Mouse (Mus musculus) intestine, embryonic 16.5 days (tissue): Measurements from ENCODE around the gene Kbtbd13. TPM values are rescaled to one million over a fixed set of nuclear protein-coding genes. Genes with fewer than 3 reads are reported as not detected.
A peak's percentile ranks its signal among the peaks of the same experiment; 100 is the strongest.

Source experiments
- ATAC-seq: fragments of 200-750 bp; cut with Nextera tagmentation; 2 replicates; pipeline ENCODE4 v1.8.0; 2017; ENCODE audit warnings: moderate TSS enrichment, moderate library complexity
- H3K27ac ChIP-seq: fragments of 300-500 bp; sonication (generic); 2 replicates; pipeline ENCODE4 v1.5.1; 2014; ENCODE audit warnings: mild to moderate bottlenecking, low read length
- H3K27me3 ChIP-seq: fragments of 300-500 bp; sonication (generic); replicated peaks from 2 replicates; pipeline ENCODE4 v1.6.1; 2014; ENCODE audit warnings: low read length, control low read depth, mixed read lengths; ENCODE audit not compliant: control insufficient read depth, insufficient read depth
- H3K36me3 ChIP-seq: fragments of 300-500 bp; sonication (generic); 2 replicates; pipeline ENCODE4 v1.6.1; 2014; ENCODE audit warnings: low read length, control low read depth; ENCODE audit not compliant: control insufficient read depth, insufficient read depth
- H3K4me1 ChIP-seq: fragments of 300-500 bp; sonication (generic); 2 replicates; pipeline ENCODE4 v1.6.1; 2014; ENCODE audit warnings: low read length, control low read depth, mixed read lengths; ENCODE audit not compliant: control insufficient read depth, insufficient read depth
- H3K4me2 ChIP-seq: fragments of 300-500 bp; sonication (generic); 2 replicates; pipeline ENCODE4 v1.6.1; 2014; ENCODE audit warnings: low read depth, low read length, control low read depth
- H3K4me3 ChIP-seq: fragments of 300-500 bp; sonication (generic); 2 replicates; pipeline ENCODE4 v1.5.1; 2014; ENCODE audit warnings: mild to moderate bottlenecking, low read length
- H3K9ac ChIP-seq: fragments of 300-500 bp; sonication (generic); 2 replicates; pipeline ENCODE4 v1.6.1; 2014; ENCODE audit warnings: low read depth, low read length
- H3K9me3 ChIP-seq: fragments of 300-500 bp; sonication (generic); 2 replicates; pipeline ENCODE4 v1.6.1; 2016; ENCODE audit warnings: low read length, control low read depth; ENCODE audit not compliant: control insufficient read depth
- WGBS: fragments of 180-500 bp; shearing (Covaris S2); extraction: QIAGEN DNeasy Blood & Tissue Kit; methylation state at CpG from one replicate; pipeline ENCODE4 v1.1.7; 2014; 5-methylcytosine and 5-hydroxymethylcytosine counted together
- polyA plus RNA-seq: library from polyadenylated mRNA; unstranded; fragments of >200 nt; fragmentation: Nextera tagmentation; extraction: Ambion mirVana; gene quantifications from 2 replicates; pipeline ENCODE4 v1.2.1, GENCODE M21; 2015

Gene Kbtbd13
- polyA plus RNA-seq, 1 experiment from 2014 or later = 2.5 TPM

DNA sequence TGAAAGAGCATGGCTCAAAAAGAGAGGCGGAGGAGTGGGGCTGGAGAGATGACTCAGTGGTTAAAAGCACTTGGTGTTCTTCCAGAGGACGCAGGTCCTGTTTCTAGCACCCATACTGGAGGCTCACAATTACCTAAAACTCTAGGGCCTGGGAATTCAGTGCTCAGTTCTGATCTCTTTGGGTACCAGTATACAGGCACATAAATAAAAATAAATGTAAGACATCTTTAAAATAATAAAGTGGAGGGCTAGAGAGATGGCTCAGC, 13.7 kb upstream of the Kbtbd13 start:
- H3K4me2 ChIP-seq = no peak overlapping the region
- H3K36me3 ChIP-seq = no peaks in the 10 kb centered on the region
- H3K27ac ChIP-seq = no peak overlapping the region
- peaks cover 6% of the 10 kb centered on the region for H3K4me1 ChIP-seq
- no peaks in the 10 kb centered on the region for H3K9me3 ChIP-seq
- H3K4me3 ChIP-seq = no peak overlapping the region
- no peak for ATAC-seq
- H3K9ac ChIP-seq = no peak overlapping the region
- no peaks in the 10 kb centered on the region for H3K27me3 ChIP-seq
- WGBS = 89% methylated on average over 2 of the region's 2 CpGs

DNA sequence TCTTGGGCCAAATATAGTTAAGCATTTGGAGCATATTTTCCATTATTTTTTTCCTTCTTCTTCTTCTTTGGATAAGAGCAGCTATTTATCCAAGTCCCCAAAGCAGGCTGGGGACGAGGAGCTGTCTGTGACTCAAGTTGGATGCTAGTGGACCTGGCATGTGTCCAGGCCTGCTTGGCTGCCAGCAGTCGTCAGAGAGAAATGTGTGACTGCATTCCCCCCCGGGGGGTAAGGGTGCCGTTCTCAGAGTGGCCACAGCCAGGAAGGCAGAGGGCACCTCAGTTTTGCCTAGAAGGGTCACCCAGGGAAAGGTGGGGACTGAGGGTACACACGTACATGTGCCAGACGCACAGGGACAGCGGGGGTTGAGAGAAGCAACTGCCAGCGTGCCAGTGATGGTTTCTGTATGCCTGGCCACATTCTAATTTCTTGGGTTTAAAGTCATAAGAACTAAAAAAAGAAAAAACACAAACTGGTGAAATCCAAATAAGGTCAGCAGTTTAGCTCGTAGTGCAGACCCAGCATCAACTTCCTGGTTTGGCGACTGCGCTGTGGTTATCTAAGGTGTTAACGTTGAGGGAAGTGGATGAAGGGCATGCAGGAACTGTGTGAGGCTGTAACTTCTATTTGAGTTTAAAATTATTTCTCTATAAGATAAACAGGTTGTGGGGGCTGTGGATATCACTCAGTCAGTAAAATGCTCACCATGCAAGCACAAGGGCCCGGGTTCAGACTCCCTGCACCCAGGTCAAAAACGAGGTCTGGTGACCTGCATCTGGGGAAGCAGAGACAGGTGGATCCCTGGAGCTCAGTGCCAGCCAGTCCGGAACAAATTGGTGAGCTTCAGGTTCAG, 13.1 kb upstream of the Kbtbd13 start:
- Histone ChIP-seq H3K27me3 (peaks cover 5% of the 10 kb centered on the region; the same call in 1 of the 2 replicates), H3K4me3 (no peak overlapping the region), H3K36me3 (no peaks in the 10 kb centered on the region), H3K4me2 (no peak overlapping the region), H3K9me3 (no peaks in the 10 kb centered on the region), H3K27ac (no peak overlapping the region), H3K9ac (no peak overlapping the region), H3K4me1 (peaks cover 4% of the 10 kb centered on the region)
- ATAC-seq = no peak
- 64% methylated on average over 15 of the region's 15 CpGs for WGBS

DNA sequence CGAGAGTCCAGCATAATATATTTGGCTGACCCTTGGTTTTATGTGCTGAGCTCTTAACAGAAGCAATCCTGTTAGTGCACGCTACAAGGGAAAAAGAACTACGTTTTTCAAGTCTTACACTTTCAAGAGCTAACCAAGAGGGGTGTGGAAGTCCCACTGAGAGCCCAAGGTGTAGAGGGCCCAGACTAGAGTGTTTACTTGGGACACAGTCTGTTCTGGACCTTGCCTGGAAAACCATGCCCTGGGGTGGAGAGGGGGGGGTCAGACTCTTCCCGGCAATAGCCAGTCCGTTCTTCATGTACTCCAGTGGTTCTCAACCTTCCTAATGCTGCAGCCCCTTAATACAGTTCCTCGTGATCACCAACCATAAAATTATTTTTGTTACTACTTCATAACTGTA, 8.5 kb upstream of the Kbtbd13 start:
- no peak overlapping the region for H3K9ac ChIP-seq
- peaks cover 10% of the 10 kb centered on the region for H3K4me1 ChIP-seq
- no peak overlapping the region for H3K4me3 ChIP-seq
- no peaks in the 10 kb centered on the region for H3K36me3 ChIP-seq
- no peak overlapping the region for H3K4me2 ChIP-seq
- WGBS = 86% methylated on average over 6 of the region's 6 CpGs
- H3K9me3 ChIP-seq = no peaks in the 10 kb centered on the region
- peaks cover 14% of the 10 kb centered on the region for H3K27me3 ChIP-seq
- no peak for ATAC-seq
- no peak overlapping the region for H3K27ac ChIP-seq

DNA sequence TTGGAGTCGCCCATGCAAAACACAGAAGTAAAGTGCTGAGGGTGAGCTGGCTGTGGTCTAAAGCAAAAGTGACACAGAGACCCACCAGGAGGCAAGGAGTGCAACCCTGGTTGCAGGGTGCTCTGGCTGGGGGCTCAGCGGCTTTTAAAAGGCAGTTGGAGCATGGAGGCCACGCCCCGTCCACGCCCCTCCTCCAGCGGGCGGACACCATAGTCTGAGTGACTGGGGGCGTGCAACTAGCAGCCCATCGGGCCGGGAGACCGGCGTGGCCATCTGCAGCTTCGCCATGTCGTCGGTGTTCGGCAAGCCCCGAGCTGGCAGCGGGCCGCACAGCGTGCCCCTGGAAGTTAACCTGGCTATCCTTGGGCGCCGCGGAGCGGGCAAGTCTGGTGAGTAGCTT, 6.8 kb upstream of the Kbtbd13 start, which contains the start of gene Rasl12:
Gene Rasl12, plus strand, starts transcription at position 228 of the 400 bp plus-strand sequence.
- Histone ChIP-seq H3K4me1 (peaks cover 17% of the 10 kb centered on the region), H3K4me2 (peak within 1 kb of the TSS; percentile 90), H3K27me3 (peaks cover 20% of the 10 kb centered on the region), H3K9me3 (no peaks in the 10 kb centered on the region), H3K27ac (no peak within 1 kb of the TSS), H3K4me3 (peak within 1 kb of the TSS; percentile 58), H3K36me3 (no peaks in the 10 kb centered on the region), H3K9ac (peak within 1 kb of the TSS; percentile 69)
- peak; percentile 67 for ATAC-seq
- WGBS = under 1% methylated on average over 24 of the region's 24 CpGs

DNA sequence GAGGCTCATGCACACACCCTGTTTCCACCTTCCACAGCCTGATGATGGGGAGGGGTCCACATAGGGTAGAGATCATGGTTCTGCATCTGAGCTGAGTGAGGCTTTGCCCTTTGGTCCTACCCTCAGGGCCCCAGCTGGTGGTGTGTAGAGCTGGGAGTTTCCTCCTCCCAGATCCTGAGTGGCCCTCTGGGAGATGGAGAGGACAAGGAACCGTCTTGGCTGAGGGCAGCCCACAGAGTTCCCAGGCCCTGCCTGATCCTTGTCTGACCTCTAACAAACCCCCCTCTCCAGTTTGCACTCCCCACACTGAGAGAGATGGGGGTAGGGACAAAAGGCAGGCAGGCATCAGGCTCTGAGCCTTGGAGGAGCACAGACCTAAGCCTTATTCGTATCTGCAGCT, 2.9 kb upstream of the Kbtbd13 start:
- Histone ChIP-seq H3K27ac (no peak overlapping the region), H3K4me1 (peaks cover 27% of the 10 kb centered on the region), H3K4me3 (no peak overlapping the region), H3K4me2 (no peak overlapping the region), H3K27me3 (peaks cover 49% of the 10 kb centered on the region), H3K36me3 (no peaks in the 10 kb centered on the region), H3K9ac (no peak overlapping the region), H3K9me3 (no peaks in the 10 kb centered on the region; the same call in 1 of the 2 replicates)
- WGBS = 58% methylated on average over 2 of the region's 2 CpGs
- ATAC-seq = peak; percentile 40

DNA sequence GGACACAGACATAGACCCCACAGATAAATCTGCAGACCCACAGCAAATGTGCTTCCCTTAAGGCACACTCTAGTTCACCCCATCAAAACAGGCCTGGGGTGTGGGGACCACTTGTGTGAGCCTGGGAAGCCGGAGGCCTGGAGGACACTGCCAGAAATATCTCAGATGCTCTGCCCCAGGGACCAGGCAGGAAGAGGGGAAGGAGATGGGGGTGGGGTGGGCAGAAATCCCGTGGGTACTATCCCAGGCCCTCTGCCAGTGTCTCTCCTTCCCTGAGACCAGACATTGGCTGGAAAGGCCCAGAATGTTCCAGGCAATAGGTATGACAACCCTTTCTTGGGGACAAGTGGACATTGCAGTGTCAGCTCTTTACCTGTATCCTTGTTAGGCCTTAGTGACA, 2.2 kb upstream of the Kbtbd13 start:
- no peaks in the 10 kb centered on the region; the same call in 1 of the 2 replicates for H3K9me3 ChIP-seq
- peaks cover 56% of the 10 kb centered on the region for H3K27me3 ChIP-seq
- H3K36me3 ChIP-seq = no peaks in the 10 kb centered on the region
- WGBS = 40% methylated on average over 2 of the region's 2 CpGs
- H3K9ac ChIP-seq = no peak overlapping the region
- ATAC-seq = no peak
- H3K4me1 ChIP-seq = peaks cover 27% of the 10 kb centered on the region
- no peak overlapping the region for H3K4me2 ChIP-seq
- no peak overlapping the region for H3K27ac ChIP-seq
- no peak overlapping the region for H3K4me3 ChIP-seq

DNA sequence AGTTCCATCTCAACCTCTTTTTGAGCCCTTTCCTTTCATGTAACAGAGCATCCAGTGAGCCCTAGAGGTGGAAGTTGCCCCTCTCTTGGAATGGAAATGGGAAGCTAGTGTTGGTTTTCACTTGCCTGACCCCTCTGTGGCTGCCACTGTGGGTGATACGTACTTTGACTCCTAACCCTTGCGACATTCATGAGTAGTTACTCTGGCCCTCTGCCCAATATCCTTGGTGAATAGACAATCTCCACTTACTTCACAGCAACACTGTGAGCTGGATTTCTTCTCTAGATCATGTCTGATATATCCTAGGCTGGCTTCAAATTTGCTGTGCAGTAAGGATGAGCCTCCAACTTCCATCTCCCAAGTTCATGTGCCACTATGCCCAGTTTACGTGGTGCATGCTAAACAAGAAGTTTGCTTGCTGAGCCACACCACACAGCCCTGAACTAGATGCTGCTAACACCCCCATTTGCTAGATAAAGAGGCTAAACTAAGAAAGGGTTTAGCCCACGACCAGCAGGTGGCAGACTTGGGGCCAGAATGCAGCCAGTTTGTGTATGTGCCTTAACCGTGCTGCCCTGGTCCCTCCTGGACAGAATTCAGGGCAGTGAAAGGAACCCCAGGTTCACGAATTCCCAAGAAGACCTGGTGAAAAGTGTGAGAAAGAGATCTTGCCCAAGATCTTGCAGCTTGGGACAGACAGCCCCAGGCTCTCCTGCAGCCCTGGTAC, 1.3 kb upstream of the Kbtbd13 start:
- H3K9ac ChIP-seq = no peak overlapping the region
- WGBS = 25% methylated on average over 6 of the region's 6 CpGs
- ATAC-seq = 0 out of 2 replicates have a peak, but pooled peaks have one; percentile 43

DNA sequence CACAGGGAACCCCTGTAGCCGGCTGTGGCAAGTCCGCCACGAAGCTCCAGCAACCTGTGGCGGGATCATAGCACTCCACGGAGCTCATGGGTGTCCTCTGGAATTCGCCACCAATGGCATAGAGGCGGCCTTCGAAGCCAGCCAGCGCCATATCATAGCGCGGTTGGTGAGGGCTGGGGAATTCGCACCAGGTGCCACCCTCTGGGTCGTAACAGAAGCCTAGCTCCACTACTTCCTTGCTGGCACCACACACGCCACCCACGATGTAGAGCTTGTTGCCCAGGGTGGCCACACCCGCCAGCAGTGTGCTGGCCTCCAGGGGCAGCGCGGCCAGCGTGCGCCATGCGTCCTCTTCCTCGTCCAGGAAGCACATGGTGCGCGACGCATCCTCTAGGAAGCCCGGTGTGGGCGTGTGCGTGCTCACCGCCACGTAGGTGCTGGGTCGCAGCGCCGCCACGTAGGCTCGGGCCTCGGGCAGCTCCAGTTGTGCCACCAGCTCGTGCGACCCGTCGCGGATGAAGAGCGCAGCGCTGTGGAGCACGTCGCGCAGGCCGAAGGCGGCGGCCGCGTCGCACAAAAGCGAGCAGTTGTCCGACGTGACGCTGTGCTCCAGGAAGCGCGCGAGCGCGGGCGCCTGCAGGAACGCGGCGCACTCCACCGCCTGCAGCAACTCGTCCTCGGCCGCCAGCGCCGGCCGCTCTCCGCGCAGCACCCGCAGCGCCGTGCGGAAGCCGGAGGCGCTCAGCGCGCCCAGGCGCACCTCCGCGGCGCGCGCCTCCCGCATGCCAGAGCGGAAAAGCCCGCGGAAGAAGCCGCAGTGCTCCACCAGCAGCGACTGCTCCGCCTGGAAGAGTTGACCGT, 470 bp downstream of the Kbtbd13 start:
- peaks cover 58% of the 10 kb centered on the region for H3K27me3 ChIP-seq
- no peaks in the 10 kb centered on the region; the same call in 1 of the 2 replicates for H3K9me3 ChIP-seq
- H3K36me3 ChIP-seq = no peaks in the 10 kb centered on the region
- no peak overlapping the region for H3K27ac ChIP-seq
- H3K4me2 ChIP-seq = peak overlapping the region; percentile 78
- ATAC-seq = peak; percentile 52
- peak overlapping the region; percentile 51 for H3K4me3 ChIP-seq
- H3K9ac ChIP-seq = peak overlapping the region; percentile 66
- 15% methylated on average over 93 of the region's 96 CpGs for WGBS
- H3K4me1 ChIP-seq = peaks cover 17% of the 10 kb centered on the region

More for the DNA sequence above, 1.3 kb upstream of the Kbtbd13 start:
- H3K4me2 ChIP-seq = no peak overlapping the region
- H3K4me1 ChIP-seq = peaks cover 21% of the 10 kb centered on the region
- no peaks in the 10 kb centered on the region; the same call in 1 of the 2 replicates for H3K9me3 ChIP-seq
- H3K27ac ChIP-seq = no peak overlapping the region
- H3K4me3 ChIP-seq = no peak overlapping the region
- no peaks in the 10 kb centered on the region for H3K36me3 ChIP-seq
- H3K27me3 ChIP-seq = peaks cover 56% of the 10 kb centered on the region
